Mouse (Mus musculus) heart, embryonic 14.5 days (tissue): ENCODE data around the gene Senp5. TPM values are rescaled to one million over a fixed set of nuclear protein-coding genes. Genes with fewer than 3 reads are reported as not detected.
A peak's percentile ranks its signal among the peaks of the same experiment; 100 is the strongest.

ENCODE experiments used
- ATAC-seq: fragments of 200-750 bp; cut with Nextera tagmentation; 2 replicates; pipeline ENCODE4 v1.8.0; 2017; ENCODE audit warnings: low read depth, moderate TSS enrichment; ENCODE audit not compliant: insufficient number of reproducible peaks, insufficient read depth, low FRiP score
- H3K27ac ChIP-seq, 2 experiments: fragments of 200-500 bp in 1 of 2; fragments of 300-500 bp in 1 of 2; sonication (generic) in 1 of 2; replicated peaks in 1 of 2; 2 replicates each; pipeline ENCODE4 v1.5.1; 2012 to 2014; ENCODE audit warnings: low read depth in 2 of 2, low read length in 2 of 2, control low read depth in 1 of 2, mild to moderate bottlenecking in 1 of 2, mixed read lengths in 1 of 2; ENCODE audit not compliant: control insufficient read depth in 1 of 2, insufficient read depth in 1 of 2
- H3K27me3 ChIP-seq: fragments of 300-500 bp; sonication (generic); 2 replicates; pipeline ENCODE4 v1.6.1; 2014; ENCODE audit warnings: mild to moderate bottlenecking, low read length, control low read depth; ENCODE audit not compliant: control insufficient read depth, insufficient read depth
- H3K36me3 ChIP-seq: fragments of 300-500 bp; sonication (generic); 2 replicates; pipeline ENCODE4 v1.6.1; 2014; ENCODE audit warnings: mild to moderate bottlenecking, control low read depth, low read length, mixed read lengths; ENCODE audit not compliant: control insufficient read depth, insufficient read depth
- H3K4me1 ChIP-seq, 2 experiments: fragments of 200-500 bp in 1 of 2; fragments of 300-500 bp in 1 of 2; sonication (generic) in 1 of 2; 2 replicates each; pipeline ENCODE4 v1.6.1; 2012 to 2014; ENCODE audit warnings: low read length in 2 of 2, control low read depth in 1 of 2, mixed read lengths in 1 of 2; ENCODE audit not compliant: control insufficient read depth in 2 of 2, insufficient read depth in 2 of 2
- H3K4me2 ChIP-seq: fragments of 300-500 bp; sonication (generic); 2 replicates; pipeline ENCODE4 v1.6.1; 2014; ENCODE audit warnings: mild to moderate bottlenecking, low read length
- H3K4me3 ChIP-seq, 2 experiments: fragments of 200-500 bp in 1 of 2; fragments of 300-500 bp in 1 of 2; sonication (generic) in 1 of 2; 2 replicates each; pipeline ENCODE4 v1.5.1; 2012 to 2014; ENCODE audit warnings: low read length in 2 of 2, mild to moderate bottlenecking in 2 of 2, control low read depth in 1 of 2, low read depth in 1 of 2, moderate library complexity in 1 of 2; ENCODE audit not compliant: control insufficient read depth in 1 of 2, insufficient read depth in 1 of 2
- H3K9ac ChIP-seq: fragments of 300-500 bp; sonication (generic); 2 replicates; pipeline ENCODE4 v1.6.1; 2014; ENCODE audit warnings: mild to moderate bottlenecking, low read length
- H3K9me3 ChIP-seq: fragments of 300-500 bp; sonication (generic); 2 replicates; pipeline ENCODE4 v1.6.1; 2016; ENCODE audit warnings: low read length, control low read depth; ENCODE audit not compliant: control insufficient read depth
- whole genome bisulfite sequencing: fragments of 180-500 bp; shearing (Covaris S2); extraction: QIAGEN DNeasy Blood & Tissue Kit; methylation state at CpG from one replicate; pipeline ENCODE4 v1.1.7; 2014; 5-methylcytosine and 5-hydroxymethylcytosine counted together
- polyA plus RNA-seq: library from polyadenylated mRNA; unstranded; fragments of >200 nt; fragmentation: Nextera tagmentation; extraction: Ambion mirVana; gene quantifications from 2 replicates; pipeline ENCODE4 v1.2.1, GENCODE M21; 2014

Gene Senp5
- polyA plus RNA-seq = 6.7 and 6.9 TPM in 2 replicates

GRCm38 (mm10) chr16:32002509-32003477 lies at the start of gene Senp5:
TSS of gene Senp5 (minus strand) at chr16:32003287.
- ATAC-seq = peak; percentile 89
- Histone ChIP-seq H3K4me1 (peaks cover 2 to 8% of the 10 kb centered on the region in 2 experiments), H3K4me3 (peak within 1 kb of the TSS; percentile 67 to 85), H3K4me2 (peak within 1 kb of the TSS; percentile 84), H3K9me3 (no peaks in the 10 kb centered on the region), H3K27me3 (no peaks in the 10 kb centered on the region), H3K9ac (peak within 1 kb of the TSS; percentile 86), H3K36me3 (0 out of 2 replicates have a peak, but pooled peaks cover 8% of the 10 kb centered on the region), H3K27ac (peak within 1 kb of the TSS; percentile 69 to 71)
- WGBS = 2% methylated on average over 60 of the region's 66 CpGs

GRCm38 (mm10) chr16:32042367-32042766 lies 39.3 kb upstream of the Senp5 start:
- Histone ChIP-seq H3K27ac (no peak overlapping the region), H3K4me1 (no peaks in the 10 kb centered on the region), H3K36me3 (peaks cover 85% of the 10 kb centered on the region), H3K27me3 (no peaks in the 10 kb centered on the region), H3K4me3 (no peak overlapping the region), H3K9me3 (no peaks in the 10 kb centered on the region), H3K4me2 (no peak overlapping the region), H3K9ac (no peak overlapping the region)
- ATAC-seq = no peak
- WGBS = 92% methylated on average over 4 of the region's 4 CpGs

- Histone ChIP-seq H3K4me2 (no peak overlapping the region), H3K4me3 (no peak overlapping the region), H3K27ac (no peak overlapping the region), H3K9ac (no peak overlapping the region), H3K9me3 (no peaks in the 10 kb centered on the region), H3K36me3 (peaks cover 90% of the 10 kb centered on the region), H3K4me1 (no peaks in the 10 kb centered on the region), H3K27me3 (no peaks in the 10 kb centered on the region)
- ATAC-seq = no peak
- WGBS = 94% methylated on average over 9 of the region's 9 CpGs
These were observed 16.6 kb upstream of the Senp5 start for GRCm38 (mm10) chr16:32019678-32020077.

- Histone ChIP-seq H3K9ac (no peak overlapping the region), H3K27me3 (no peaks in the 10 kb centered on the region), H3K27ac (no peak overlapping the region), H3K4me3 (no peak overlapping the region), H3K4me1 (no peaks in the 10 kb centered on the region), H3K9me3 (no peaks in the 10 kb centered on the region), H3K36me3 (peaks cover 9% of the 10 kb centered on the region), H3K4me2 (no peak overlapping the region)
- 82% methylated on average over 4 of the region's 4 CpGs for WGBS
- ATAC-seq = no peak
These were observed 7.2 kb upstream of the Senp5 start for GRCm38 (mm10) chr16:32010330-32010729.

- Histone ChIP-seq H3K27ac (no peak overlapping the region), H3K4me3 (no peak overlapping the region), H3K27me3 (no peaks in the 10 kb centered on the region), H3K9ac (no peak overlapping the region), H3K9me3 (no peaks in the 10 kb centered on the region), H3K4me1 (no peaks in the 10 kb centered on the region), H3K4me2 (no peak overlapping the region), H3K36me3 (peaks cover 8% of the 10 kb centered on the region; the same call in 1 of the 2 replicates)
- ATAC-seq = no peak
- 28% methylated on average over 5 of the region's 5 CpGs for WGBS
These were observed 6.8 kb upstream of the Senp5 start for GRCm38 (mm10) chr16:32009913-32010312.

GRCm38 (mm10) chr16:32008529-32009293 lies 5.6 kb upstream of the Senp5 start:
- no peak for ATAC-seq
- H3K27ac ChIP-seq = no peak overlapping the region
- no peaks in the 10 kb centered on the region for H3K9me3 ChIP-seq
- no peak overlapping the region for H3K9ac ChIP-seq
- H3K27me3 ChIP-seq = no peaks in the 10 kb centered on the region
- H3K4me2 ChIP-seq = no peak overlapping the region
- H3K4me3 ChIP-seq = no peak overlapping the region
- H3K4me1 ChIP-seq = no peaks in the 10 kb centered on the region
- WGBS = 75% methylated on average over 10 of the region's 10 CpGs
- 0 out of 2 replicates have a peak, but pooled peaks cover 3% of the 10 kb centered on the region for H3K36me3 ChIP-seq

- no peak overlapping the region for H3K9ac ChIP-seq
- ATAC-seq = no peak
- H3K4me2 ChIP-seq = no peak overlapping the region
- H3K4me1 ChIP-seq = peaks cover 2 to 8% of the 10 kb centered on the region in 2 experiments
- no peaks in the 10 kb centered on the region for H3K9me3 ChIP-seq
- H3K4me3 ChIP-seq = no peak overlapping the region
- no peak overlapping the region for H3K27ac ChIP-seq
- WGBS = 90% methylated on average over 3 of the region's 3 CpGs
- H3K27me3 ChIP-seq = no peaks in the 10 kb centered on the region
- 0 out of 2 replicates have a peak, but pooled peaks cover 4% of the 10 kb centered on the region for H3K36me3 ChIP-seq
These were observed 1.6 kb upstream of the Senp5 start for GRCm38 (mm10) chr16:32004731-32005130.
